Mouse (Mus musculus): ENCODE measurements around the gene Chga.

GRCm38 (mm10) chr12:102581579-102582196 is 26.9 kb downstream of the Chga start:
- TF ChIP-seq POLR2A (IDR thresholded peaks at IDR 0.05; ENCODE audit: low read depth, low read length) = no peak
- TF ChIP-seq CTCF (IDR thresholded peaks at IDR 0.05; ENCODE audit: extremely low read depth, insufficient read length, insufficient replicate concordance, low read depth, low read length) = no peak

All from small intestine, adult 2 months (tissue).